Mouse (Mus musculus) brain, embryonic 18.5 days (tissue): ENCODE data around the gene Tmem106a.
"Not testable (repeated sequence)": the region's sequence is repeated elsewhere in the genome, so short reads cannot be mapped to it uniquely, and the experiment has no call there.

ENCODE experiments used
- DNase-seq: peaks from one replicate; pipeline ENCODE4 v3.0.0-alpha.2; 2012; ENCODE audit warnings: low read depth, low spot score

The Tmem106a gene

GRCm38 (mm10) chr11:101640857-101641709 is 59.0 kb downstream of the Tmem106a start:
- DNase-seq = not testable (repeated sequence)
